Mouse (Mus musculus): Measurements from ENCODE around the gene Hc. TPM values are rescaled to one million over a fixed set of nuclear protein-coding genes. Genes with fewer than 3 reads are reported as not detected.

The Hc gene
- total RNA-seq, 2 experiments from 2014 or later, result 0.41 TPM; not detected in 1

GRCm38 (mm10) chr2:34956941-34957340 lies 104.3 kb downstream of the Hc start:
- DNase-seq (ENCODE audit: low spot score in 2 of 2), result no peak

GRCm38 (mm10) chr2:34954344-34954743 lies 106.9 kb downstream of the Hc start:
- no peak for DNase-seq (ENCODE audit: low spot score in 2 of 2)

GRCm38 (mm10) chr2:34953547-34954116 lies 107.6 kb downstream of the Hc start:
- peak in 1 of 2 experiments; percentile 37 for DNase-seq (ENCODE audit: low spot score in 2 of 2)

- no peak for DNase-seq (ENCODE audit: low spot score in 2 of 2)
These were observed 108.2 kb downstream of the Hc start for GRCm38 (mm10) chr2:34953018-34953417.

GRCm38 (mm10) chr2:34951469-34951868 lies 109.8 kb downstream of the Hc start:
- DNase-seq (ENCODE audit: low spot score in 2 of 2), result no peak

- no peak for DNase-seq (ENCODE audit: low spot score in 2 of 2)
These were observed 112.6 kb downstream of the Hc start for GRCm38 (mm10) chr2:34948622-34949021.

- DNase-seq (ENCODE audit: low spot score in 2 of 2), result no peak
These were observed 115.2 kb downstream of the Hc start for GRCm38 (mm10) chr2:34946046-34946445.

GRCm38 (mm10) chr2:34945580-34945979 lies 115.7 kb downstream of the Hc start:
- no peak for DNase-seq (ENCODE audit: low spot score in 2 of 2)

GRCm38 (mm10) chr2:34944761-34945160 lies 116.5 kb downstream of the Hc start:
- DNase-seq (ENCODE audit: low spot score in 2 of 2), result no peak

GRCm38 (mm10) chr2:34943556-34944120 lies 117.6 kb downstream of the Hc start:
- no peak for DNase-seq (ENCODE audit: low spot score in 2 of 2)

GRCm38 (mm10) chr2:34941061-34941675 lies 120.1 kb downstream of the Hc start:
- DNase-seq (ENCODE audit: low spot score in 2 of 2), result no peak

- no peak for DNase-seq (ENCODE audit: low spot score in 2 of 2)
These were observed 121.0 kb downstream of the Hc start for GRCm38 (mm10) chr2:34940246-34940645.

- DNase-seq (ENCODE audit: low spot score in 2 of 2), result no peak
These were observed 122.7 kb downstream of the Hc start for GRCm38 (mm10) chr2:34938269-34939208.

- no peak for DNase-seq (ENCODE audit: low spot score in 2 of 2)
These were observed 123.8 kb downstream of the Hc start for GRCm38 (mm10) chr2:34937460-34937859.

Other genes with a start within 250 kb of the Hc start
- 10 to 100 TPM; 76.8 to 80.0 TPM for gene Fbxw2, start 235.1 kb downstream of the Hc start, total RNA-seq (2021)
- gene Gm34653, start 228.4 kb downstream of the Hc start, total RNA-seq (2021), result not detected
- gene Cutal, start 187.0 kb downstream of the Hc start, total RNA-seq (2021), result 1 to 10 TPM in 1 of 2 experiments, under 1 TPM in 1; 0.48 to 1.2 TPM
- 10 to 100 TPM; 39.4 to 41.4 TPM for gene Psmd5, start 186.5 kb downstream of the Hc start, total RNA-seq (2021)
- gene Phf19, start 147.4 kb downstream of the Hc start, total RNA-seq (2021), result under 1 TPM; 0.87 to 0.99 TPM
- gene Traf1, start 99.7 kb downstream of the Hc start, total RNA-seq (2021), result 1 to 10 TPM; 4.5 to 6.2 TPM
- under 1 TPM in 1 of 2 experiments, not detected in 1; 0.25 TPM for gene AI182371, start 40.1 kb upstream of the Hc start, total RNA-seq (2021)
- 1 to 10 TPM; 9.1 to 10.0 TPM for gene Cntrl, start 48.1 kb upstream of the Hc start, total RNA-seq (2021)
- gene Rab14, start 139.7 kb upstream of the Hc start, total RNA-seq (2021), result 100 to 1,000 TPM; 237 to 248 TPM
- 10 to 100 TPM; 45.0 to 49.4 TPM for gene Gsn, start 194.9 kb upstream of the Hc start, total RNA-seq (2021)

All from layer of hippocampus, adult 18-20 months (tissue).